Mouse (Mus musculus) heart, postnatal 0 days (tissue): ENCODE measurements around the gene Emp3.
A peak's percentile ranks its signal among the peaks of the same experiment; 100 is the strongest.

ENCODE experiments used
- CTCF ChIP-seq: IDR thresholded peaks from 2 replicates; pipeline ENCODE4 v1.5.1; 2016; ENCODE audit warnings: antibody characterized with exemption, control low read depth, low read depth
- EP300 ChIP-seq: IDR thresholded peaks from 2 replicates; pipeline ENCODE4 v1.6.1; 2016; ENCODE audit warnings: antibody characterized with exemption, low read depth

GRCm38 (mm10) chr7:45924429-45924816 lies 3.2 kb upstream of the Emp3 start:
- TF ChIP-seq EP300, result no peak
- peak; percentile 18; the same call in 1 of the 2 replicates for TF ChIP-seq CTCF
